Mouse (Mus musculus) forebrain, embryonic 15.5 days (tissue): ENCODE measurements around the gene Ttc36. TPM values are rescaled to one million over a fixed set of nuclear protein-coding genes. Genes with fewer than 3 reads are reported as not detected.

ENCODE experiments used
- ATAC-seq: fragments of 200-750 bp; cut with Nextera tagmentation; replicated peaks from 2 replicates; pipeline ENCODE4 v1.8.0; 2017; ENCODE audit warnings: mild to moderate bottlenecking, moderate TSS enrichment, moderate library complexity
- H3K27ac ChIP-seq: fragments of 300-500 bp; sonication (generic); replicated peaks from 2 replicates; pipeline ENCODE4 v1.5.1; 2015; ENCODE audit warnings: mild to moderate bottlenecking, inconsistent platforms
- H3K27me3 ChIP-seq: fragments of 300-500 bp; sonication (generic); 2 replicates; pipeline ENCODE4 v1.6.1; 2015; ENCODE audit warnings: inconsistent platforms
- H3K36me3 ChIP-seq: fragments of 300-500 bp; sonication (generic); 2 replicates; pipeline ENCODE4 v1.6.1; 2015; ENCODE audit warnings: mild to moderate bottlenecking, inconsistent platforms
- H3K4me1 ChIP-seq: fragments of 300-500 bp; sonication (generic); 2 replicates; pipeline ENCODE4 v1.6.1; 2015; ENCODE audit warnings: inconsistent platforms
- H3K4me2 ChIP-seq: fragments of 300-500 bp; sonication (generic); replicated peaks from 2 replicates; pipeline ENCODE4 v1.6.1; 2015; ENCODE audit warnings: mild to moderate bottlenecking, inconsistent platforms
- H3K4me3 ChIP-seq: fragments of 300-500 bp; sonication (generic); 2 replicates; pipeline ENCODE4 v1.5.1; 2015; ENCODE audit warnings: mild to moderate bottlenecking, inconsistent platforms
- H3K9ac ChIP-seq: fragments of 300-500 bp; sonication (generic); replicated peaks from 2 replicates; pipeline ENCODE4 v1.6.1; 2015; ENCODE audit warnings: mild to moderate bottlenecking, inconsistent platforms
- H3K9me3 ChIP-seq: fragments of 300-500 bp; sonication (generic); 2 replicates; pipeline ENCODE4 v1.6.1; 2016; ENCODE audit warnings: inconsistent platforms
- WGBS: fragments of 180-500 bp; shearing (Covaris S2); methylation state at CpG from one replicate; pipeline ENCODE4 v1.1.7; 2015; ENCODE audit warnings: mixed read lengths; 5-methylcytosine and 5-hydroxymethylcytosine counted together
- polyA plus RNA-seq: library from polyadenylated mRNA; unstranded; fragments of >200 nt; fragmentation: Nextera tagmentation; extraction: Ambion mirVana; gene quantifications from 2 replicates; pipeline ENCODE4 v1.2.1, GENCODE M21; 2015

Ttc36 gene
- polyA plus RNA-seq: 0.36 TPM in 1 of 2 replicates, not detected in the other

DNA sequence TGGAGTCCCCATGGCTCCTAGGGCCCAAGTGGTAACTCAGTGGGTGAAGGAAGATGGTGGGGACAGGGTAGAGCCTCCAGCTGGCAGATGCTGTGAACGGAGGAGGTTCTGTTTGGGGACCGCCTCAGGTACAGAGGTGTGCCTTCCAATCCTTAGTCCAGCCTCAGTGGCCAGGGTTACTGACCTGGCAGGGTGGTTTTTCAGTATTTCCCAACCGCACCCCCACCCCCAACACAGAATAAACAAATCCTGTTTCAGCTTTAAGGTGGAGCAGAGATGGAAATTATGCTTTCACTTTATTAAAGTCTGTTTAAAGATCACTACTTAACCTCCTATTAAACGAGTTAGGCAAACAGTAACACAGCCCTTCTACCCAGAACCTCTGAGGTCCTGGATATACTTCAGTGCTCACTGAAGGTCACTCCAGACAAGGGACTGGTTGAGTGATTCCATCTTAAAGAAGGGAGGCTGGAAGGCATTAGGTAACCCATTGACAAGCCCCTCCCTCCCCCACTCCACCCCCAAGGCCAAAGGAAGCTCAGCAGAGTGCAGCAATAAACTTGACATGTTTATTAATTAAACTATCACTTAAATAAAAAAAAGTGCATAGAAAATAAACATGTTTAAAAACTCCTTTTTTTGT lies at the start of gene Ttc36:
Gene Ttc36, minus strand, starts transcription at position 265 of the 643 bp plus-strand sequence.
- ATAC-seq: no peak
- Histone ChIP-seq H3K4me1 (peaks cover 20% of the 10 kb centered on the region), H3K36me3 (peaks cover 34% of the 10 kb centered on the region), H3K4me3 (no peak within 1 kb of the TSS), H3K9ac (no peak within 1 kb of the TSS), H3K9me3 (no peaks in the 10 kb centered on the region), H3K27ac (no peak within 1 kb of the TSS), H3K27me3 (no peaks in the 10 kb centered on the region), H3K4me2 (no peak within 1 kb of the TSS)
- WGBS: 74% methylated on average over 4 of the region's 4 CpGs

DNA sequence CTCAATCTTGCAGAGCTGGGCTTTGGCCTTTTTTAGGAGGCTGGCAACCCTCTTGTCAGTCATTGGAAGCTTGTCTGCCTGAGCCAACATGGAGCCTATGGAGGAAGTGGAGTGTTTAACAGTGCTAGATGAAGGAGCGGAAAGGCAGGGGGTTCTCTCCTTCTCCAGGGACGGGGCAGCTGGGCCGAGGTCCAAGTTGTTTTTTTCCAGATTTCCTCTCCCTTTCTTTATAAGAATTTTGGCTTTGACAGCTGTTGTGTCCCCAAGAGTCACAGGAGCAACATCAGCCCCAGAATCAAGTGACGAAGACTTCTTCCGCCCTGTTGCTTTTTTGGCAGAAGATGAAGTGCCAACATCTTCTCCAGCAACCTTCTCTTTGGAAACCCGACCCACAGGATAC lies 44.6 kb upstream of the Ttc36 start:
- Histone ChIP-seq H3K27me3 (no peaks in the 10 kb centered on the region), H3K4me3 (no peak overlapping the region), H3K36me3 (peaks cover 73% of the 10 kb centered on the region), H3K9me3 (no peaks in the 10 kb centered on the region), H3K9ac (no peak overlapping the region), H3K27ac (no peak overlapping the region), H3K4me1 (no peaks in the 10 kb centered on the region), H3K4me2 (no peak overlapping the region)
- no peak for ATAC-seq
- 82% methylated on average over 6 of the region's 6 CpGs for WGBS

DNA sequence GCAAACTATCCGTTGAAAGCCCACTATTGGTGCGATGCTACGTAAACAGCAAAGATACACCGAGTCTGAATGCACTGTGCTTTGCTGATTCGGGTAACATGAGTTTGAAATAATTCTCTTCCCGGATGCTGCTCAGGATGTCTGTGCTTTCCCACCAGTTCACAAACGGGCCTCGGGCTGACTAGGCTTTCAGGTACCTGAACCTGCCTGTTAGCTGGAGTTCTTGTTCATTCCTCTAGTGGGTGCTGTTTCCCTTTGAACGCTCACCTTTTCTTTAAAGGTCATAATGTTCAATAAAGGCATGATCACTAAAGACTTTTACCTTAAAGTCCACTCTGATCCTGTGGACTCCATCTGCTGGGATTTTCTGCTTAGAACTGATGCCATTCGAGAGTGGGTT lies 38.4 kb upstream of the Ttc36 start:
- Histone ChIP-seq H3K9me3 (no peaks in the 10 kb centered on the region), H3K27ac (no peak overlapping the region), H3K36me3 (peaks cover 82% of the 10 kb centered on the region), H3K27me3 (no peaks in the 10 kb centered on the region), H3K9ac (no peak overlapping the region), H3K4me2 (no peak overlapping the region), H3K4me1 (no peaks in the 10 kb centered on the region), H3K4me3 (no peak overlapping the region)
- WGBS: 89% methylated on average over 10 of the region's 10 CpGs
- no peak for ATAC-seq

DNA sequence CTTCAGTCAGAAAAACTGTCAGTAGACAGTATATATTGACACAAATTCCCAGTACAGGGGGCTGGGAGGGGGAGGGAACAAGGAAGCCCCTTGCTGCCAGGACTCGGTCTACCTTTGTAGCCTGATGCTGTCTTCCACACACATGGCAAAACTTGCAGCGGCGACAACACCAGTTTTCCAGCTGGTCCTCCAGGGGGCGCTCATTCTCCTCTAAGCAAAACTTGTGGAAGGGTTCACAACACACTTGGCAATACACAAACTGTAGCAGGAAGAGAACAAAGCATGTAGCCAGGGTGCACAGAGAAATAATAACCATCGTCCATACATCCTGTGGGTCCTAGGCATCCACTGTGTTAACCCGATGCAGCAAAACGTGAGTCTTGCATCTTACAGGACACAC lies 33.6 kb upstream of the Ttc36 start:
- H3K9me3 ChIP-seq: no peaks in the 10 kb centered on the region
- ATAC-seq: no peak
- no peak overlapping the region for H3K4me2 ChIP-seq
- no peak overlapping the region for H3K9ac ChIP-seq
- H3K36me3 ChIP-seq: peaks cover 79% of the 10 kb centered on the region
- H3K4me1 ChIP-seq: no peaks in the 10 kb centered on the region
- H3K4me3 ChIP-seq: no peak overlapping the region
- no peaks in the 10 kb centered on the region for H3K27me3 ChIP-seq
- 46% methylated on average over 7 of the region's 7 CpGs for WGBS
- no peak overlapping the region for H3K27ac ChIP-seq

DNA sequence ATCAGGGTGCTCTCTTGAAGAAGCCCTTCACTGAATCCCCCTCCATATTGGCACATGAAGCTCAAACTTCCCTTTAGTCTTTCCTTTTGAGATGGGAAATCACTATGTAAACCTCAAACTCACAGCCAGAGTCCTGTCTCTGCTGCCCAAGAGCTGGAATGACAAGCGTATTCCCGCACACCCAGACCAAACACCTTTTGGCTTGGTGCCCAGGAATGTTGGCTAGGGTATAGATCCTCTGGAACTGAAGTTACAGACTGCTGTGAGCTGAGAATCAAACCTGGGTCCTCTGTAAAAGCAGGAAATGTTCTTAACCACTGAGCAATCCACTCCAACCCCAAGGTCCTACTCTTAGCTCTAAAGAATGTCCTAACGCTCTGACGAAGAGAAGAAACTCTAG lies 29.5 kb upstream of the Ttc36 start:
- Histone ChIP-seq H3K4me2 (no peak overlapping the region), H3K9ac (no peak overlapping the region), H3K36me3 (peaks cover 89% of the 10 kb centered on the region), H3K4me1 (no peaks in the 10 kb centered on the region), H3K4me3 (no peak overlapping the region), H3K27me3 (no peaks in the 10 kb centered on the region), H3K9me3 (no peaks in the 10 kb centered on the region), H3K27ac (no peak overlapping the region)
- no peak for ATAC-seq
- WGBS: 68% methylated on average over 4 of the region's 4 CpGs

DNA sequence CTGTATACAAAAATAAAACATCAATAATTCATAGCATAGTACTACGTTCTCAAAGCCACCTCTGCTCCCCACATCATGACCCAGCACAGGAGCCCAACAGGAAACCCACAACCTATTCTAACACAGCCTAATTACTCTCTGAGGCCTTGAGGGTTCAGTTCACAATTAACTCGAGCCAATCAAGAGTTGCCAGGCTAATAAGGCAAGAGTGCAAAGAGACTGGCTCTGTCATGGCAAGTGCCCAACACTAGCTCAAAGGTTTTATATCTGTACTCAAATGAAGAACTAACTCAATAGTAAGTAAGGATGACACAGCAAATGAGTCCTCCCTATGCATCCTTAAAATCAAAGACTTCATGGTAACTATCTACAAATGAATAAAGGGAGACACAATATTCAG lies 27.6 kb upstream of the Ttc36 start:
- H3K36me3 ChIP-seq: peaks cover 94% of the 10 kb centered on the region
- no peak for ATAC-seq
- H3K4me1 ChIP-seq: no peaks in the 10 kb centered on the region
- H3K9ac ChIP-seq: no peak overlapping the region
- H3K4me2 ChIP-seq: no peak overlapping the region
- 61% methylated on average over 2 of the region's 2 CpGs for WGBS
- H3K27me3 ChIP-seq: no peaks in the 10 kb centered on the region
- H3K4me3 ChIP-seq: no peak overlapping the region
- no peaks in the 10 kb centered on the region for H3K9me3 ChIP-seq
- H3K27ac ChIP-seq: no peak overlapping the region

DNA sequence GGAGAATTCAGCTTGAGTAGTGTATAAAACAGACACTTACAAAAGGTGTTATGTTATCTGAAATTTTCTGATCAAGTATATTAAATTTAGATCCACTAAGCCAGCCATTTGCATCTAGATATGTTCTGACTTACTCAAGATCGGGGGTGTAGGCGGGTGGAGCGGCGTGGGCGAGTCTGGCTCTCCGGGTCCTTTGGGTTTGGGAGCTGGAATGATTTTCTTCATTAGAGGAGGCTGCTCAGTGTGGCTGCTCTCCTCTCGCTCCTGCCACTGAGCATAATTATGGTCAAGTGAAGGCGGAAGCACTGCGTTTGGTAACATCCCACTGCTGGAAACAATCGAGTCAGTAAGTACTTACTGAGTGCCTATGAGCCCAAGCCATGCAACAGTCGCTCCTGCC lies 26.1 kb upstream of the Ttc36 start:
- Histone ChIP-seq H3K9ac (no peak overlapping the region), H3K36me3 (peaks cover 95% of the 10 kb centered on the region), H3K27me3 (no peaks in the 10 kb centered on the region), H3K27ac (no peak overlapping the region), H3K4me2 (no peak overlapping the region), H3K4me3 (no peak overlapping the region), H3K9me3 (no peaks in the 10 kb centered on the region), H3K4me1 (no peaks in the 10 kb centered on the region)
- no peak for ATAC-seq
- 96% methylated on average over 11 of the region's 11 CpGs for WGBS

DNA sequence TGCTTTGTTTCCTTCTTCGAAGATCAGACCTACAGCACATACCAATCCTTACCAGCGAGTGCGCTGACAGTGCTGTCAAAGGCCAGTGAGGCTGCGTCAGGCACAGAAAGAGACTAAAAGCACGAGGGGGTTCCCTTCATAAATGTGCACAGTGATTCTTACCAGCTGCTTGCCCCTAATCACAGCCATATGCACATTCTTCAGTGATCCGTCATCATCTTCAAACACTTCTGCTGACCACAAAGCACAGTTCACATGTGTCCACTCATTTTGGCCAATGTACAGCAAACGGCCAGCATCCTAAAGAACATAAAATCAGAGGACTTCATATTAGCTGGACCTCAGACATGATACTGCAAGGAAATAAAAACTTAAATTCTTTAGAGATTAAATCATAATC lies 23.8 kb upstream of the Ttc36 start:
- WGBS: 94% methylated on average over 7 of the region's 7 CpGs
- Histone ChIP-seq H3K27me3 (no peaks in the 10 kb centered on the region), H3K36me3 (peaks cover 96% of the 10 kb centered on the region), H3K4me3 (no peak overlapping the region), H3K9ac (no peak overlapping the region), H3K4me1 (no peaks in the 10 kb centered on the region), H3K4me2 (no peak overlapping the region), H3K27ac (no peak overlapping the region), H3K9me3 (no peaks in the 10 kb centered on the region)
- ATAC-seq: no peak

DNA sequence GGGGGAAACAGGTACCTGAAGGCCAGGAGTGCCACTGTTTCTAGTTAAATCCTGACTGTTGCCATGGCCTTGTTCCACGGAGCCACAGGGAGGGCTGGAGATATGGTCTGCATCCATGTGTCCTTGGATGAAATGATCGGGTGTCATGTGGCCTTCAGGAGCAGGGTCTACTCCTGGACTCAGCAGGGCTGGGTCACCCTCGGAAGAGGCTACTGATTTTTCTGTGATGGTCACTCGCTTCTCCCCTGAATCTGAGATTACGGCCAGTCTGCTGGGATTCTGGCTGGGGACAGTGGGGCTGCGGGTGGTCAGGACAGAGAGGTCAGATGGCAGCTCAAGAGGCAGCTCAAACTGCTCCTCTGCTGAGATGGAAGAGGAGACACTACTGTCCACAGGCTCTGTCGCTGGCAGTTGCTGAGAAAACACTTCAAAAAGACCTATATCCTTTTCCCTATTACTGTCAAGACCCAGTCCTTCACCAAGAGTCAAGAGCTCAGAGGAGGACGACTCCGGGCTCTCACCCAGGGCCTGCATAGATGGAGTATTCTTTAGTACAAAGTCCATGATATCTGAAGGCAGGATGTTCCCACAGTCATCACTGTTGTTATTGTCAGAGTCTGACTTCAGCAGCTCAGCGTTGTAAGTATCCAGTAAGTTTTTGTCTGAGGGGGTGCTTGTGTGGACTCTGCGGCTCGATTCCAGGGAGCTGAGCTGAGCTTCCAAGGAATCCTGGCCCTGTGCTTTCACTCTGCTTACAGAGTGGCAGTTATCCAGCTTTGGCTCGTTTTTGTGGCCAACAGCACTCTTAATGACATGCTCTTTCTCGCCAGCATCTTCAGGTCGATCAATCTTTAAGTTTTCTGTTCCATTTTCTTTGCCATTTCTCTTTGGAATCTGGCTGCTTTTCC lies 17.3 kb upstream of the Ttc36 start:
- Histone ChIP-seq H3K36me3 (peaks cover 98% of the 10 kb centered on the region), H3K27ac (no peak overlapping the region), H3K9me3 (no peaks in the 10 kb centered on the region), H3K9ac (no peak overlapping the region), H3K4me1 (no peaks in the 10 kb centered on the region), H3K27me3 (no peaks in the 10 kb centered on the region), H3K4me3 (no peak overlapping the region), H3K4me2 (no peak overlapping the region)
- no peak for ATAC-seq
- WGBS: 87% methylated on average over 15 of the region's 15 CpGs

DNA sequence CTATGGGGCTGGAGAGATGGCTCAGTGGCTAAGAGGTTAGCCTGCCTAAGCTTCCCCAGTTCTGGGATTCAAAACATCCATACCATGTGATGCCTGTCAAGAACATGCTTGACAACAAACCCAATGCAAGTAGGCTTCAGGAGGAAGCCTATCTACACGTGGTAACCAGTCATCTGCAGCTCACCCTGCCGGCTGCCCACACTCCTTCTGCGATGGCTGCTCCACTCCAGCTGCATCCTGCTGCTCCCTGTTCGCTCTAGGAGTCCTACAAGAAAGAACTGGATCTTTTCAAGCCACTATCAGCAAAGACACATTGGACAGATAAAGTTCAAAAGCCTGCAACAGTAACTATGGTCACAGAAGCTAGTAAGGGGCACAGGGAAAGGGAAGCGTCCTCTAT lies 14.7 kb upstream of the Ttc36 start:
- Histone ChIP-seq H3K9me3 (no peaks in the 10 kb centered on the region), H3K4me3 (no peak overlapping the region), H3K27me3 (no peaks in the 10 kb centered on the region), H3K27ac (no peak overlapping the region), H3K36me3 (peaks cover 98% of the 10 kb centered on the region), H3K9ac (no peak overlapping the region), H3K4me2 (no peak overlapping the region), H3K4me1 (no peaks in the 10 kb centered on the region)
- 89% methylated on average over 5 of the region's 5 CpGs for WGBS
- ATAC-seq: no peak

DNA sequence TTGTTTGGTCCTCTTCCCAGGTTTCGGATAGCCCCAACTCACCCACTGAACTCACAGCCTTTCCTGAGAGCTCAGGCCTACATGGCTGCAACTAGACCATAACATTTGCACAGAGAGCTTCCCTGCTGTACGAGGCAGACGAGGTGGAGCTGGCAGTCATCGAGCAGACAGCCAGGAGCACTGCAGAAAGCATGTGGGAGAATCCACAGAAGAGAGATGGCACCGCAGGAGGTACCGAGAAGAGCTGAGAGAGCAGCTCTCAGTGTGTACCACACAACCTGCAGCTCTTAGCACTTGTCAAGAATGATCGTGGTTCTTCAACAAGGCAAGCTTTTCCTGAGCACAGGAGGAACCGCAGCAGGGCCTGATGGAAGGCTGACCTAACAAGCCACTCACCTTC lies 11.3 kb upstream of the Ttc36 start:
- no peak overlapping the region for H3K27ac ChIP-seq
- no peaks in the 10 kb centered on the region for H3K9me3 ChIP-seq
- 96% methylated on average over 8 of the region's 8 CpGs for WGBS
- H3K4me2 ChIP-seq: no peak overlapping the region
- peaks cover 98% of the 10 kb centered on the region for H3K36me3 ChIP-seq
- no peaks in the 10 kb centered on the region for H3K27me3 ChIP-seq
- no peaks in the 10 kb centered on the region for H3K4me1 ChIP-seq
- no peak overlapping the region for H3K4me3 ChIP-seq
- H3K9ac ChIP-seq: no peak overlapping the region
- ATAC-seq: no peak

DNA sequence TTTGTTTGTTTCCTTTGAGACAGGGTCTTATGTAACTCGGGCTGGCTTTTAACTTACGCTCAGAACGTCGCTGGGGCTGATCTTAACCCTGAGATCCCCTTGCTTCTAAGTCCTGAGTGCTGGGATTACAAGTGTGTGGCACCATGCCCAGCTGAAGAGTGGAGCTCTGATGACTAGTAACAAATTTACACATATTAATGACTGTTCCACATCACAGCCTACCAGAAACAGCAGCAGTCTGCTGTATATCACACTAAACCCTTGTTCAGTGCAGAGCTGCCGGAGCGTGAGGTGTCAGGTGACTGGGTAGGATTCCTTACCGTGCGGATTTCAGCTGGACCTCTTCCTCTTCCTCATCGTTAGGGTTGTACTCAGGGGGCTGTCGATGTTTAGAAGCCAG lies 7.4 kb upstream of the Ttc36 start:
- no peak overlapping the region for H3K27ac ChIP-seq
- H3K27me3 ChIP-seq: no peaks in the 10 kb centered on the region
- H3K4me3 ChIP-seq: no peak overlapping the region
- no peak overlapping the region for H3K4me2 ChIP-seq
- H3K4me1 ChIP-seq: no peaks in the 10 kb centered on the region
- no peaks in the 10 kb centered on the region for H3K9me3 ChIP-seq
- 93% methylated on average over 10 of the region's 10 CpGs for WGBS
- peaks cover 98% of the 10 kb centered on the region for H3K36me3 ChIP-seq
- ATAC-seq: no peak
- no peak overlapping the region for H3K9ac ChIP-seq
